Mouse (Mus musculus): Measurements from ENCODE around the gene Piezo1. TPM values are rescaled to one million over a fixed set of nuclear protein-coding genes. Genes with fewer than 3 reads are reported as not detected.

Gene Piezo1
- 1.6 and 2.9 TPM in 2 replicates for polyA plus RNA-seq (2015; fragmentation: Nextera tagmentation; extraction: Ambion mirVana)

GRCm38 (mm10) chr8:122551265-122552051, at the start of gene Piezo1:
Gene Piezo1 (minus strand): TSS chr8:122551329.
- H3K4me2 ChIP-seq (replicated peaks), result peak within 1 kb of the TSS; percentile 77
- WGBS, result 12% methylated on average over 56 of the region's 56 CpGs

GRCm38 (mm10) chr8:122600666-122601065, 49.5 kb upstream of the Piezo1 start:
- Histone ChIP-seq H3K4me1 (replicated peaks) (no peaks in the 10 kb centered on the region), H3K9ac (replicated peaks) (no peak overlapping the region), H3K4me3 (replicated peaks) (no peak overlapping the region), H3K27ac (no peak overlapping the region), H3K9me3 (no peaks in the 10 kb centered on the region), H3K36me3 (no peaks in the 10 kb centered on the region), H3K4me2 (replicated peaks) (no peak overlapping the region), H3K27me3 (no peaks in the 10 kb centered on the region)
- ATAC-seq, result no peak
- 90% methylated on average over 9 of the region's 9 CpGs for WGBS

More at GRCm38 (mm10) chr8:122551265-122552051, at the start of gene Piezo1:
- Histone ChIP-seq H3K4me1 (replicated peaks) (peaks cover 14% of the 10 kb centered on the region), H3K27ac (no peak within 1 kb of the TSS; the same call in 1 of the 2 replicates), H3K4me3 (replicated peaks) (peak within 1 kb of the TSS; percentile 49), H3K36me3 (no peaks in the 10 kb centered on the region), H3K9me3 (no peaks in the 10 kb centered on the region), H3K9ac (replicated peaks) (peak within 1 kb of the TSS; percentile 66), H3K27me3 (peaks cover 41% of the 10 kb centered on the region)
- peak; percentile 65 for ATAC-seq

- H3K27ac ChIP-seq, result no peak overlapping the region
Measured at GRCm38 (mm10) chr8:122596031-122596430, 44.9 kb upstream of the Piezo1 start.

GRCm38 (mm10) chr8:122593783-122594507, 42.8 kb upstream of the Piezo1 start:
- Histone ChIP-seq H3K27ac (peak overlapping the region; percentile 47; the same call in 1 of the 2 replicates), H3K4me2 (replicated peaks) (no peak overlapping the region), H3K27me3 (no peaks in the 10 kb centered on the region), H3K4me1 (replicated peaks) (no peaks in the 10 kb centered on the region), H3K36me3 (no peaks in the 10 kb centered on the region), H3K4me3 (replicated peaks) (no peak overlapping the region), H3K9me3 (no peaks in the 10 kb centered on the region), H3K9ac (replicated peaks) (no peak overlapping the region)
- ATAC-seq, result no peak
- WGBS, result 83% methylated on average over 19 of the region's 19 CpGs

More at GRCm38 (mm10) chr8:122596031-122596430, 44.9 kb upstream of the Piezo1 start:
- no peak for ATAC-seq
- Histone ChIP-seq H3K4me1 (replicated peaks) (no peaks in the 10 kb centered on the region), H3K4me3 (replicated peaks) (no peak overlapping the region), H3K27me3 (no peaks in the 10 kb centered on the region), H3K36me3 (no peaks in the 10 kb centered on the region), H3K9ac (replicated peaks) (no peak overlapping the region), H3K4me2 (replicated peaks) (no peak overlapping the region), H3K9me3 (no peaks in the 10 kb centered on the region)
- 61% methylated on average over 4 of the region's 4 CpGs for WGBS

GRCm38 (mm10) chr8:122593240-122593639, 42.1 kb upstream of the Piezo1 start:
- Histone ChIP-seq H3K4me3 (replicated peaks) (no peak overlapping the region), H3K4me1 (replicated peaks) (no peaks in the 10 kb centered on the region), H3K9ac (replicated peaks) (no peak overlapping the region; the same call in 1 of the 2 replicates), H3K27ac (0 out of 2 replicates have a peak overlapping the region, but pooled peaks have one; percentile 47), H3K27me3 (no peaks in the 10 kb centered on the region), H3K36me3 (no peaks in the 10 kb centered on the region), H3K4me2 (replicated peaks) (no peak overlapping the region), H3K9me3 (no peaks in the 10 kb centered on the region)
- no peak for ATAC-seq
- WGBS, result 78% methylated on average over 12 of the region's 12 CpGs

GRCm38 (mm10) chr8:122586749-122587148, 35.6 kb upstream of the Piezo1 start:
- no peak overlapping the region for H3K4me2 ChIP-seq (replicated peaks)
- ATAC-seq, result no peak
- WGBS, result 85% methylated on average over 10 of the region's 10 CpGs
- H3K27ac ChIP-seq, result no peak overlapping the region
- H3K4me1 ChIP-seq (replicated peaks), result peaks cover 11% of the 10 kb centered on the region; the same call in 1 of the 2 replicates
- no peaks in the 10 kb centered on the region for H3K27me3 ChIP-seq
- no peak overlapping the region for H3K4me3 ChIP-seq (replicated peaks)
- no peak overlapping the region for H3K9ac ChIP-seq (replicated peaks)
- no peaks in the 10 kb centered on the region for H3K9me3 ChIP-seq
- H3K36me3 ChIP-seq, result no peaks in the 10 kb centered on the region

GRCm38 (mm10) chr8:122586171-122586570, 35.0 kb upstream of the Piezo1 start:
- H3K27ac ChIP-seq, result no peak overlapping the region
- H3K9me3 ChIP-seq, result no peaks in the 10 kb centered on the region
- ATAC-seq, result no peak
- 58% methylated on average over 7 of the region's 7 CpGs for WGBS
- H3K36me3 ChIP-seq, result no peaks in the 10 kb centered on the region
- no peaks in the 10 kb centered on the region for H3K27me3 ChIP-seq
- no peak overlapping the region for H3K4me2 ChIP-seq (replicated peaks)
- no peak overlapping the region for H3K4me3 ChIP-seq (replicated peaks)
- H3K4me1 ChIP-seq (replicated peaks), result peaks cover 11% of the 10 kb centered on the region; the same call in 1 of the 2 replicates
- H3K9ac ChIP-seq (replicated peaks), result no peak overlapping the region

- H3K4me3 ChIP-seq (replicated peaks), result no peak overlapping the region
- H3K27ac ChIP-seq, result no peak overlapping the region
- H3K4me2 ChIP-seq (replicated peaks), result no peak overlapping the region
- H3K4me1 ChIP-seq (replicated peaks), result peaks cover 11% of the 10 kb centered on the region; the same call in 1 of the 2 replicates
- no peaks in the 10 kb centered on the region for H3K36me3 ChIP-seq
- 73% methylated on average over 14 of the region's 14 CpGs for WGBS
- no peaks in the 10 kb centered on the region for H3K27me3 ChIP-seq
- ATAC-seq, result no peak
- no peaks in the 10 kb centered on the region for H3K9me3 ChIP-seq
- no peak overlapping the region for H3K9ac ChIP-seq (replicated peaks)
Measured at GRCm38 (mm10) chr8:122585411-122585891, 34.3 kb upstream of the Piezo1 start.

GRCm38 (mm10) chr8:122584981-122585380, 33.9 kb upstream of the Piezo1 start:
- Histone ChIP-seq H3K27me3 (no peaks in the 10 kb centered on the region), H3K4me2 (replicated peaks) (no peak overlapping the region), H3K9ac (replicated peaks) (no peak overlapping the region), H3K4me1 (replicated peaks) (peaks cover 11% of the 10 kb centered on the region; the same call in 1 of the 2 replicates), H3K4me3 (replicated peaks) (no peak overlapping the region), H3K36me3 (no peaks in the 10 kb centered on the region), H3K9me3 (no peaks in the 10 kb centered on the region), H3K27ac (no peak overlapping the region)
- WGBS, result 88% methylated on average over 9 of the region's 9 CpGs
- no peak for ATAC-seq

- Histone ChIP-seq H3K9me3 (no peaks in the 10 kb centered on the region), H3K4me3 (replicated peaks) (no peak overlapping the region), H3K4me1 (replicated peaks) (peaks cover 17% of the 10 kb centered on the region), H3K9ac (replicated peaks) (no peak overlapping the region), H3K4me2 (replicated peaks) (no peak overlapping the region), H3K27me3 (no peaks in the 10 kb centered on the region), H3K27ac (no peak overlapping the region), H3K36me3 (no peaks in the 10 kb centered on the region)
- ATAC-seq, result no peak
- 86% methylated on average over 13 of the region's 15 CpGs for WGBS
Measured at GRCm38 (mm10) chr8:122580926-122581325, 29.8 kb upstream of the Piezo1 start.

- ATAC-seq, result no peak
- WGBS, result 33% methylated on average over 7 of the region's 7 CpGs
- H3K4me1 ChIP-seq (replicated peaks), result peaks cover 27% of the 10 kb centered on the region
- H3K27ac ChIP-seq, result no peak overlapping the region
- H3K9ac ChIP-seq (replicated peaks), result no peak overlapping the region
- H3K36me3 ChIP-seq, result peaks cover 7% of the 10 kb centered on the region; the same call in 1 of the 2 replicates
- no peaks in the 10 kb centered on the region for H3K9me3 ChIP-seq
- no peak overlapping the region for H3K4me2 ChIP-seq (replicated peaks)
- no peak overlapping the region for H3K4me3 ChIP-seq (replicated peaks)
- H3K27me3 ChIP-seq, result no peaks in the 10 kb centered on the region
Measured at GRCm38 (mm10) chr8:122579196-122579595, 28.1 kb upstream of the Piezo1 start.

- peak; percentile 46 for ATAC-seq
- no peaks in the 10 kb centered on the region for H3K9me3 ChIP-seq
- no peaks in the 10 kb centered on the region for H3K27me3 ChIP-seq
- H3K4me1 ChIP-seq (replicated peaks), result peaks cover 34% of the 10 kb centered on the region
- peaks cover 14% of the 10 kb centered on the region for H3K36me3 ChIP-seq
- 38% methylated on average over 10 of the region's 10 CpGs for WGBS
- no peak overlapping the region; the same call in 1 of the 2 replicates for H3K27ac ChIP-seq
- peak overlapping the region; percentile 67 for H3K4me3 ChIP-seq (replicated peaks)
- H3K4me2 ChIP-seq (replicated peaks), result peak overlapping the region; percentile 87
- H3K9ac ChIP-seq (replicated peaks), result peak overlapping the region; percentile 86
Measured at GRCm38 (mm10) chr8:122577116-122577515, 26.0 kb upstream of the Piezo1 start.

All from midbrain, embryonic 13.5 days (tissue).